Mouse (Mus musculus) cerebellum, adult 2 months (tissue): ENCODE measurements around the gene Pip4p1. TPM values are rescaled to one million over a fixed set of nuclear protein-coding genes. Genes with fewer than 3 reads are reported as not detected.
"Not testable (repeated sequence)": the region's sequence is repeated elsewhere in the genome, so short reads cannot be mapped to it uniquely, and the experiment has no call there.

Experiments used
- DNase-seq, 2 experiments: peaks; one replicate each; pipeline ENCODE4 v3.0.0; 2021
- H3K27ac ChIP-seq: fragments of 200-500 bp; 2 replicates; pipeline ENCODE4 v1.5.1; 2012; ENCODE audit warnings: low read length, control low read depth, inconsistent platforms; ENCODE audit not compliant: insufficient read depth
- H3K27me3 ChIP-seq: fragments of 200-500 bp; 2 replicates; pipeline ENCODE4 v1.6.1; 2012; ENCODE audit warnings: inconsistent platforms, mild to moderate bottlenecking, low read length, moderate library complexity; ENCODE audit not compliant: control insufficient read depth, insufficient read depth
- H3K4me1 ChIP-seq: fragments of 200-500 bp; 2 replicates; pipeline ENCODE4 v1.6.1; 2011; ENCODE audit warnings: low read length; ENCODE audit not compliant: control insufficient read depth, insufficient read depth
- H3K4me3 ChIP-seq: fragments of 200-500 bp; replicated peaks from 2 replicates; pipeline ENCODE3; 2011; ENCODE audit warnings: mild to moderate bottlenecking, low read depth, low read length, control low read depth; ENCODE audit not compliant: insufficient read depth
- CTCF ChIP-seq: fragments of 200-500 bp; IDR thresholded peaks from 2 replicates; pipeline ENCODE4 v1.5.1; 2011; ENCODE audit warnings: low read depth, mild to moderate bottlenecking, control low read depth, low read length, moderate library complexity, borderline replicate concordance; ENCODE audit not compliant: insufficient read depth
- POLR2A ChIP-seq: fragments of 200-500 bp; IDR thresholded peaks from 2 replicates; pipeline ENCODE4 v1.6.1; 2011; ENCODE audit warnings: low read length, control low read depth, borderline replicate concordance; ENCODE audit not compliant: insufficient read depth
- WGBS: fragments of 180-500 bp; shearing (Covaris S2); methylation state at CpG from one replicate; pipeline ENCODE4 v1.1.7; 2018; 5-methylcytosine and 5-hydroxymethylcytosine counted together
- polyA plus RNA-seq: library from polyadenylated mRNA; depleted of rRNA; stranded (reverse); fragments of >200 nt; gene quantifications from 2 replicates; pipeline ENCODE4 v1.2.3, GENCODE M21; 2012

Pip4p1 gene
- polyA plus RNA-seq, 1 experiment, result 204 TPM

DNA sequence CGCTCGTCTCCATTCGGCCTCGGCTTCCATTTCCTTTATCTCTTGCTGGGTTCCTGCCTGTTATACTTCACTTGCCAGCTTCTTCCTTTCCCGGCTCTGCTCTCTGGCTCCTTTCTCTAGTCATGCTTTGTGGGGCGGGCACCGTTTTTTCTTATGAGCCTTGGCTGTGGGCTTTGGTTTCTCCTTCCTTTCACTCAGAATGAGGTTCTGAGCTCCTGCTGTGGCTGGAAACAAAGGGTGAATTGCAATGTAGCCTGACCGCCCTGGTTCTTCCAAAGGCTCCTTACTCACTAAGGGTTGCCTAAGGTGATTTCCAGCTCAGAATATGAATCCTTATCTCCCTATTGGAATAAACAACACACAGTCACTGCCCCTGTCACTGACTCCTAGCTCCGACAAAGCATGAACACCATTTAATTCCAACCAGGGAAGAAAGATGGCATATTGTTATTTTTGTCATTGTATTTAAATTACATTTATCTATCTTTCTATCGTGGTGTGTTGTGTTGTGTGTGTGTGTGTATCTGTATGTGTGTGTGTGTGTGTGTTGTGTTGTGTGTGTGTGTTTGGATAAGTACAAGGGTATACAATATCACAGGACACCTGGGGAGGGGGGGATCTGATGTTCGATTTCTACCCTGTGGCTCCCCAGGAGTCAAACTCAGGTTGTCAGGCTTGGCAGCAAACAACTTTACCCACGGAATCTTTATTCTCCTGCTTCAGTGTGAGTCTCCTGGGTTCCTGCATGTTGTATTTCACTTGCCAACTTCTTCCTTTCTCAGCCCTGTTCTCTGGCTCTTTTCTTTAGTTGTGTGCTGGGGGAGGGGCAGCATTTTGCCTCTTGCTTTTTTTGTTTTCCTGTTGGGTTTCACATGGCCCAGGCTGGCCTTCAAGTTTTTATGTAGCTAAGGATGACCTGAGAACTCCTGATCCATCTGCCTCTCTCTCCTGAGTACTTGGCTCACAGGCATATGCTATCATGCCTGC, 39.2 kb upstream of the Pip4p1 start:
- no peaks in the 10 kb centered on the region for H3K27me3 ChIP-seq
- peak overlapping the region; percentile 47; the same call in 1 of the 2 replicates for H3K27ac ChIP-seq
- no peak overlapping the region for H3K4me3 ChIP-seq
- 12% methylated on average over 12 of the region's 12 CpGs for WGBS
- H3K4me1 ChIP-seq, result no peaks in the 10 kb centered on the region; the same call in 1 of the 2 replicates
- TF ChIP-seq CTCF (no peak), POLR2A (no peak)
- DNase-seq, result peak; percentile 29 to 51

DNA sequence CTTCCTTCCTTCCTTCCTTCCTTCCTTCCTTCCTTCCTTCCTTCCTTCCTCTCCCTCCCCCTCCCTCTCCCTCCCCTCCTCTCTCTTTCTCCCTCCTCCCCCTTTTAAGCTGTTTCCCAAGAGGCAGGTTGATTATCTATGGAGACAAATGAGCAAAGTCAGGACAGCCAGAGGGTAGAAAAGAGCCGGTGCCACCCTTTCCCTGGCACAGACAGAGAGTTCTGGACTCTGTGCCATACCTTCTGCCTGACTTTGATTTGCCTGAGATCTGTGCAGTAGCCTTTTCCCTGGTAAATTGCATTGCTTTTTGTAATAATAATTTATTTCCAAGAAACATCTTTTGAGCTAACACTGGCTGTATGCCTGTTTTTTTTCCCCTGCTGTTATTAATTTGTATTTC, 38.4 kb upstream of the Pip4p1 start:
- WGBS, result 0% methylated on average over 1 of the region's 1 CpGs
- no peak overlapping the region for H3K27ac ChIP-seq
- no peak overlapping the region for H3K4me3 ChIP-seq
- DNase-seq, result peak in 1 of 2 experiments; percentile 3
- no peaks in the 10 kb centered on the region for H3K27me3 ChIP-seq
- H3K4me1 ChIP-seq, result no peaks in the 10 kb centered on the region; the same call in 1 of the 2 replicates
- TF ChIP-seq CTCF (no peak), POLR2A (no peak)

DNA sequence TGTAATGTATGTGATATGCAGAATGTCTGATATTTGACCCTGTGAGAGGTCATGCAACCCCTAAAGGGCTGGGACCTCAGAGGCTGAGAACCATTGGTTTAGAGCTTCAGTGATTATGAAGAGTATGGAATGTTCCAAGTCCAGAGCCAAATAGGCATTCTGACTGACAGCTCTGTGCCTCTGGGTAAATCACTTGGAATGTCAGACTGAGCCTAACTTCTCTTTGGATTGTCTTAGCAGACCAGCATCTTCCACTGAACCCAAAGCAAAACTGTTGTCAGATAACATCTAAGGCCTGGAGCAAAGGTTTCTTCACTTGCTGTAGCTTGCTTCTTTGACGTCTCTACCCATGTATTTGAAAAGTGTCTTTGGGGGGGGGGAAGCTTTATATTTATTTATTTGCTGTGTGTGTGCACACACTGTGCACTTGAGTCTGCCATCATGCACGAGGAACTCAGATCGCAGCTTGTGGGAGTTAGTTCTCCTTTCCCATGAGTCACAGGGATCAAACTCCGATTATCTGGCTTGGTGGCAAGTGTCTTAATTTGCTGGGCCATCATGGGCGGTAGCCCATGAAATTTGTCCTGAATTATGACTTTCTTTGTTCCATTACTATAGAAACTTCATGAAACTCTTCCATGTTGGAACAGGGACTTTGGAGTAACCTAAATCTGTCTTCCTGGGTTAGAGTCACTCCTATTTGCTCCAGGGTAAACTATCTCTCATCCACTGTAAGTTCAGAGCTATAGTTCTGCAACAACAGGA, 37.7 kb upstream of the Pip4p1 start:
- DNase-seq, result no peak
- H3K4me1 ChIP-seq, result no peaks in the 10 kb centered on the region; the same call in 1 of the 2 replicates
- H3K27me3 ChIP-seq, result no peaks in the 10 kb centered on the region
- no peak overlapping the region for H3K27ac ChIP-seq
- TF ChIP-seq POLR2A (no peak), CTCF (no peak)
- no peak overlapping the region for H3K4me3 ChIP-seq
- 66% methylated on average over 5 of the region's 5 CpGs for WGBS

DNA sequence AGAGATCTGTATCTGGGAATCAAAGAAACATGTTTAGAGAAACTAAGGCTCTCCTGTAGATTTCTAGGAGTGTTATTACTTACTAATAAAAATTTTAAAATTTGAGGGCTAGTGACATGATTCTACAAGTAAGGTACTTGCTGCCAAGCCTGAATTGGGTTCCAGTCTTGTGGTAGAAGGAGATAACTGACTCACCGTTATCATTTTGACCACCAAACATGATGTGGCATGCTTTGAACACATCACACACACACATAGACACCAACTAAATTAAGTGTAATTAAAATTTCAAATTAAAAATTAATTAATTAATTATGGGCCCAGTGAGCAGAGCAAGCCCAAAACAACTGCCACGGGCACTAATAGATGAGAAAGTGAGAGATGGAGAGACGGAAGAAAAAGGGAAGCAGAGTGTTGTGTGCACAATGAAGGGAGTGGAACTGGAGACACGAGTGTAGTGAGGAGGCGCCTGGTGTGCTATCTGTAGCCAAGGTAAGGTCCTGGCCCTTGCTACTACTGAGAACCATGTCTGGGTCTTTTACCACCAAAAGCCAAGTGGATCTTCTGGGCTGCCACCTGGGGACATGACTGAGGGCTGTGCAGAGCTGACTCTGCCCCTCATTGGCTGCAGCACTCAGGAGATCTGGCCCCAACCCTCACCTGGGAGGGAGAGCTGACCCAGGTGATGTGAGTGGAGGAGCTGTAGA, 27.8 kb upstream of the Pip4p1 start:
- not testable (repeated sequence) for H3K27me3 ChIP-seq, H3K4me3 ChIP-seq, DNase-seq, H3K27ac ChIP-seq, H3K4me1 ChIP-seq
- 89% methylated on average over 5 of the region's 5 CpGs for WGBS

DNA sequence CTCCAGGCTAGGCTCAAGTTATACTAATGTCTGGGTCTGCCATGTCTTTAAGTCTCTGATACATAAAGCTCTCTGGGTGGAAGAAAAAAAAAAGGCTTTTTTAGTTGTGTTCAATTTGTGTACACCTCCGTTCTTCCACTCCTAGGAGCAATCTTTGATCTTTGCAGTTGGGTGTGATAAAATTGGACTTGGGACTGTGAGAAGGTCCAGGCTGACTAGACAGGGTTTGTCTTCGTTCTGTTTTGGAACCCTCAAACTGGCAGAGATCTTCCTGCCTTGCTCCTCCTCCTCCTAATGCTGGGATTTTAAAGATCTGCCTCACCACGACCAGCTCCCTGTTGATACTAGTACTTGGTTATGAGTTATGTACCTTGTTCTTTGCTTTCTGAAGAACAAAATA, 26.5 kb upstream of the Pip4p1 start:
- H3K4me3 ChIP-seq, H3K27me3 ChIP-seq, H3K27ac ChIP-seq, H3K4me1 ChIP-seq, DNase-seq: not testable (repeated sequence)
- 77% methylated on average over 3 of the region's 3 CpGs for WGBS

DNA sequence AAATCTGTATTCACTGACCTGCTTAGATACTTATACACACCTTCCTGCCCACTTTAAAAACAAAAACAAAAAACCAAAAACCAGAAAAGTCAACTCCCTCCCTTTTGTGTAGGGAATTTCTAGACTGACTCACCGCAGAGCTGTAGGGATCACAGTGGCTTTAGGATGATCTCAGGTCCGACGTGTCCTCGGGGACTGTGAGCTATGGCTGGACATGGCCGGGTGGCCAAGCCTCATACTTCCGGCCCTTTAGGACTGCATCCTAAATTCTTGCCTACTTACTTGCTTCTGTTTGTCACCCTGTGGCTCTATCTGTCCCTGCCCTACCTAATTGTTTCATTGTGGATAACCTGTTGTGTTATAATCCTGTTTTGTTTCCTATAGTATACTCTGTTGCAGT, 26.1 kb upstream of the Pip4p1 start:
- not testable (repeated sequence) for DNase-seq, H3K4me3 ChIP-seq
- WGBS, result 82% methylated on average over 6 of the region's 6 CpGs

DNA sequence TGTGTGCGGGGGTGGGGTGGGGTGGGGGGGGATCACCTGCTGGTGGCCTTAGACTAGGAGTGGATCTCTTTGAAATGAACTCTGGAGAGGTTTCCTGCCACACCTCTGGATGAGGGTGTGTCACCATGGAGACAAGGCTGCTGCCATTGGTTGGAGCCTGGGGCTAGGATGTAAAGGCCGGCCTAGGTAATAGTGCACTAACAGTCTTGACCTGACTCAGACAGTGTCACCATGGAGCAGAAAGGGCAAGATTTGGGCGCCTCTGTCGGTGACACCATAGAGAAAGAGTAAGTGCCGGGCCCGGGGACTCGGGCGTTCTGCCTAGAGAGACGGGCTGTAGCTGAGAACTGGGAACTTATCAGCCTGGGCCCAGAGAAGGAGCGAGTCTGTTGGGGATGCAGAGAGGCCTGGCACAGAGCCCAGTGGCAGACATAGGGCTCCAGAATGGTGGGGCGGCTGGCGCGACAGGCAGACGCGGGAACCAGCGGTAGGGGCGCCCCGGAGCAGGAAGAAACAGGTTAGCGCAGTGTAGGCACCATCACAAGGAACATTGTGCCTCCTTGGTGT, 25.4 kb upstream of the Pip4p1 start, which contains the start of gene Pnp2:
Pnp2 (plus strand) TSS at position 51 of the 567 bp plus-strand sequence.
- 8% methylated on average over 19 of the region's 19 CpGs for WGBS
- H3K27ac ChIP-seq, H3K4me1 ChIP-seq, H3K27me3 ChIP-seq: not testable (repeated sequence)
- peak within 1 kb of the TSS; percentile 40 for H3K4me3 ChIP-seq
- peak; percentile 68 to 70 for DNase-seq

More for the DNA sequence above, 26.1 kb upstream of the Pip4p1 start:
- H3K27me3 ChIP-seq, H3K4me1 ChIP-seq, H3K27ac ChIP-seq: not testable (repeated sequence)
